Mouse (Mus musculus) cerebellum, adult 2 months (tissue): Measurements from ENCODE around the gene Etv2.

Experiments used
- CTCF ChIP-seq: fragments of 200-500 bp; IDR thresholded peaks from 2 replicates; pipeline ENCODE4 v1.5.1; 2011; ENCODE audit warnings: low read depth, mild to moderate bottlenecking, control low read depth, low read length, moderate library complexity, borderline replicate concordance; ENCODE audit not compliant: insufficient read depth
- POLR2A ChIP-seq: fragments of 200-500 bp; IDR thresholded peaks from 2 replicates; pipeline ENCODE4 v1.6.1; 2011; ENCODE audit warnings: low read length, control low read depth, borderline replicate concordance; ENCODE audit not compliant: insufficient read depth

- TF ChIP-seq POLR2A (no peak), CTCF (no peak)
These were observed 50.5 kb downstream of the Etv2 start for GRCm38 (mm10) chr7:30585170-30585569.
